Mouse (Mus musculus): ENCODE measurements around the gene Fez2.

- no peak for TF ChIP-seq CTCF (IDR thresholded peaks at IDR 0.05; ENCODE audit: low read depth)
- TF ChIP-seq EP300 (optimal IDR thresholded peaks at IDR 0.05): no peak
These were observed 15.8 kb downstream of the Fez2 start for GRCm38 (mm10) chr17:78402174-78402573.

All from stomach, postnatal 0 days (tissue).